Mouse (Mus musculus) thymus, adult 18-20 months (tissue): ENCODE measurements around the gene Gm14743.
"Not testable (repeated sequence)": the region's sequence is repeated elsewhere in the genome, so short reads cannot be mapped to it uniquely, and the experiment has no call there.

Experiments used
- DNase-seq, 2 experiments: peaks; one replicate each; pipeline ENCODE4 v3.0.0; 2022; ENCODE audit warnings: mixed read lengths in 2 of 2

The Gm14743 gene

GRCm38 (mm10) chrX:78245821-78246220 is at the start of gene Gm14743:
Gene Gm14743 (minus strand): TSS chrX:78245921.
- DNase-seq: not testable (repeated sequence)

DNA sequence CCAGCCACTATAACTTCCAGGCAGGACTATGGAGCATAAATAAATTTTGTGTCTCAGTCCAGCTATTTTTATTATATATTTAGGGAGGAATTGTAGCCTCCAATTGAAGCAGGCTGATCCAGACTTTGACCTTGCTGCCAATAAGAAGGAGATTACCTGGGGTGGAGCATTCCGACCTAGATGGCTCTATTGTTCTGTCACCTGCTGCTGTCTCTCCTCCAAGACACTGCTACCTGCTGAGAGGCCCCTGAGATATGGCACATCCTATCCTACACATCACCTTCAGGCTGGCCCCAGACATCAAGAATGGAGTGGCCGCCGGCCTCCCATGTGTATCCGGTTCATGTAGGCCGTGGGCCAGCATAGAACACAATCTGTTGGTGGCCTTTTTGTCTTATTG is 42.9 kb downstream of the Gm14743 start:
- DNase-seq: no peak

DNA sequence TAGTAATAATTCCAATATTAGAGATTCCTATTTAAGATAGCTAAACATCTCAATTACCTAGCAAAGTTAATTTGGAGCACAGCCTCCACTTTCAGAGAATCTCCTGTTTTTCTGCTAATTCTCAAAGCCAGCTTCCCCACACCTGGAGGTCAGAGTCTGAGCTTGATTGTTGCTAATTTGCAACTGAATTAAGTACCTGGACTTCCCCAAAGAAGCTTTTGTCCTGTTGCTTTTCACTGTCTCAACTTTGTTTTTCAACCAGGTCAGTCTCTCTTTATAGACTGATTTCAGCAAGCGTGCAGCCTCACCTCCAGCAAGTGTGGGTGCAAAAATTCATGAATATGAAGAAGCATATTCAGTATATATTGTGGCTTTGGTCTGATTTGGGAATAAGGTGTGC is 43.5 kb downstream of the Gm14743 start:
- DNase-seq: not testable (repeated sequence)
